20 mouse cellular contexts compared by ENCODE assay signal in genomic region chr6:99043932-99044664, GRCm38 (mm10).
"Had no signal": no experiment of that assay in that cellular context is flagged by ENCODE, and none has a peak within 500 bp of the region (broad histone marks: within the 10 kb centered on the region; RNA-seq: fewer than 3 reads in every experiment).

No protein-coding gene starts in this region.

- DNase-seq: kidney, adult 18-20 months; kidney, adult 9 months; layer of hippocampus, postnatal 36 days; liver, postnatal 0 days; lung, postnatal 36 days; retina, postnatal 1 day; right cerebral cortex, postnatal 4 days; thymus, adult 2 months; thymus, postnatal 14 days; thymus, postnatal 4 days had no signal

- H3K4me3 ChIP-seq: limb, embryonic 12.5 days; limb, embryonic 15.5 days; megakaryocyte, embryonic 14.5 days; midbrain, embryonic 10.5 days; midbrain, embryonic 13.5 days; myocyte; neural tube, embryonic 13.5 days had no signal

- H3K27ac ChIP-seq: limb, embryonic 12.5 days; limb, embryonic 15.5 days; liver, embryonic 14.5 days; midbrain, embryonic 10.5 days; midbrain, embryonic 13.5 days; neural tube, embryonic 13.5 days; stomach, postnatal 0 days had no signal

- ATAC-seq: liver, postnatal 0 days; midbrain, embryonic 13.5 days; midbrain, embryonic 16.5 days had no signal
